Mouse (Mus musculus) kidney, postnatal 4 days (tissue): ENCODE measurements around the gene Arhgap15.

Experiments
- DNase-seq, 2 experiments: peaks; one replicate each; pipeline ENCODE4 v3.0.0; 2021; ENCODE audit warnings: mixed read lengths in 2 of 2

Arhgap15 gene

GRCm38 (mm10) chr2:44192058-44192457, 443.4 kb downstream of the Arhgap15 start:
- DNase-seq, result no peak

- no peak for DNase-seq
Measured at GRCm38 (mm10) chr2:44215506-44215905, 466.9 kb downstream of the Arhgap15 start.

- DNase-seq, result no peak
Measured at GRCm38 (mm10) chr2:44217811-44218210, 469.2 kb downstream of the Arhgap15 start.

DNA sequence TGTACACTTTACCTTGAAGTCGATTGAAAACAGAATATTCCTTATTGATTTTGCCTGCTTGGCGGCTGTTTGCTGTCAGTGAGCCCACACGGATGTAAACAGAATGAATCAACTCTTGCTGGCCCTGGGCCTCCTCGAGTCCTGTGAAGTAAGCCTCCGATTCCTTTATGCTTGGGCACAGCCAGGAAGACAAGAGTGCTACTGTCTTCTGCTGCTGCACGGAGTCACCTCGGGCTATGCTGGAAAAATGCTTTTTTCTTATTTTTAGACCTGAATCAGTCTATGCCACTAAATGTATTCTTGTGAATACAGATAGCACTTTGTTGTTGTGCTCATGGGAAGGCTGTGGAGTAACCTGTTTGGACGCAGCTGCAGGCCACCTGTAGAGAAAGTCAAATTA, 469.7 kb downstream of the Arhgap15 start:
- DNase-seq, result no peak

DNA sequence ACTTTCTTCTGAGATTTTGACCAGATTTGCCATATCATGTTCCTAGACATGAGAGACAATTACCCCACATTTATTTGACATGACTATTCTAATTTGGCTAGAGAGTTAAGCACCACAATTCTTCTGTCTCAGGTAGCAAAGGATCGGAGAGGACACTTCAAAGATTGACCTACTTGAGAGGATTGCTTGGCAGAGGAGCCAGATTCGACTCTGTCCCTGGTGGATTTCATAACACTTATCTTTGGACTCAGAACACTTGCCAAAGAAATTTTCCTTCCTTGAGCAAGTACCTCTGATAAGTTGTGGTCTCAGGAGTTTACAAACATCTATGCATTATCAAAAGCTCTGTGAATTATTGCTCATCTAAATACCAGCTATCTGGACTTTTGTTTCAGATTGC, 473.1 kb downstream of the Arhgap15 start:
- DNase-seq, result no peak

- peak in 1 of 2 experiments; percentile 17 for DNase-seq
Measured at GRCm38 (mm10) chr2:44222176-44222753, 473.6 kb downstream of the Arhgap15 start.

GRCm38 (mm10) chr2:44234856-44235255, 486.2 kb downstream of the Arhgap15 start:
- DNase-seq, result no peak

- no peak for DNase-seq
Measured at GRCm38 (mm10) chr2:44241657-44242454, 493.2 kb downstream of the Arhgap15 start.

- no peak for DNase-seq
Measured at GRCm38 (mm10) chr2:44242628-44243255, 494.1 kb downstream of the Arhgap15 start.

DNA sequence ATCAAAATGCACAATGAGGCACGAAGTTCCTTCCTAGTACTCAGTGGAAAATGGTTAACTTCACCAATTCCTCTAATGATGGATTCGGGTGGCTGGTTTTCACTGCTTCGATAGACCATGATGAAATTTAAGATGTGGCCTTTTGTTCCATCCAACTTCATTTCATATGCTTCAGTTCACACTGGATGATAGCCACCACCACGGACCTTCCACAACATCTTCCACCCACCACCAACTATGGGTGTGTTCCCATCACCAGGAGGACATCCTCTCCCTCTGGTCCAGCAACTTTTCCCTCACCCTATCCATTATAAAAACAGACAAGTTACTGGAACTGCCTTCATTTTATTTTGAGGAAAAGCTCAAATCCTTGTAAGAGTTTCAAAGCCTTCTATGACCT, 506.7 kb downstream of the Arhgap15 start:
- peak in 1 of 2 experiments; percentile 4 for DNase-seq

DNA sequence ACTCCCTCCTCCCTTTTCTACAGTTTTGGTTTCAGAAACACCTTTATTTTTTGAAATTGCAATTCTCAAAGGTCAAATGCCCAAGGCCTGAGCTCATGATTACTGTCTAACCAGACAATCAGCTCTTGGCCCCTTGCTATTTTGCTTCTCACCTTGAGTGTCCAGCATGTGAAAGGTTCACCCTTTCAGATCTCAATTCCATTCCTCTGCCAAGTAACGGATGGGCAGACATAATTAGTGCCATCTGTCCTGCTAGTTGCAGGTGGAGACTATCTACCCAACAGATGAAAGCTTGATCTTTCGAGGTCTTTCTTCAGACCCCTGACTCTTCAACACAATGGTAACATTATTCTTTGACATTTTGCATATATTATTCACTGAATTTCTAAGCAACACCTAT, 509.3 kb downstream of the Arhgap15 start:
- DNase-seq, result no peak

GRCm38 (mm10) chr2:44271455-44272346, 523.1 kb downstream of the Arhgap15 start:
- DNase-seq, result peak; percentile 4 to 6

DNA sequence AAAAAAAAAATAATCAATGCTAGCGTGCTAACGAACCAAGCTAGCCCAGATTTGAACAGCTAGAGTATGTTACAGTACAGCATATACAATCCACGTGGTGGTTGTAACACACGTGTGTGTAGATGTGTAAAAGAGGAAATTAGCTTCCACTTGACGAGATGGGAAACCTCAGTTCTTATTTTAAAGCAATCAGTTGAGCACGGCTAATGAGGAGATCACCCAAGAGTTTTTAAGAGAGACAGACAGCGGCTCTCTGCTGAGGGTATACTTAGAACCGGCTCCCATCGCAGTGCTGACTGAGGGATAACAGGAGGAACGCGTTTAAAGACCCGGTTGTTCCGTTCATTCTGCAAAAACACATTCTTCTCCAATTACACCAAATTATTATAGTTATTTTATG, 524.0 kb downstream of the Arhgap15 start:
- peak; percentile 11 to 33 for DNase-seq

DNA sequence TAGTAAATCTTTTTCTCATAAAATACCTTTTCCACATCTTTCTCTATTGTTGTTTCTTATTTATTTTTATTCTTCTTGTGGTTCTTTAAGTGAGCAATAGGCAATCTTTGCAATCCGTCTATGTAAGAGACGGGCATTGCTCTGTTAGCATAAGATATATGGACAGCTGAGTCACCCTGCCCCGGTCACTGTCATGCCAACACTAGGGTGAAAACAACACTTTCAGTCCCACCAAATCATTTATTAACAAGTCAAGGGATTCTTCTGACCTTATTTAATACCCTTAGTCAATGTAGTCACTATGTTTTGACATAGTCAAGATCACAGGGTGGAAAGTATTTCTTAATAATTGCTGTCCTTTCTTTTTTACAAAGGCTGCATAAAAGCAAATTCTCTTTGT, 525.8 kb downstream of the Arhgap15 start:
- DNase-seq, result no peak

DNA sequence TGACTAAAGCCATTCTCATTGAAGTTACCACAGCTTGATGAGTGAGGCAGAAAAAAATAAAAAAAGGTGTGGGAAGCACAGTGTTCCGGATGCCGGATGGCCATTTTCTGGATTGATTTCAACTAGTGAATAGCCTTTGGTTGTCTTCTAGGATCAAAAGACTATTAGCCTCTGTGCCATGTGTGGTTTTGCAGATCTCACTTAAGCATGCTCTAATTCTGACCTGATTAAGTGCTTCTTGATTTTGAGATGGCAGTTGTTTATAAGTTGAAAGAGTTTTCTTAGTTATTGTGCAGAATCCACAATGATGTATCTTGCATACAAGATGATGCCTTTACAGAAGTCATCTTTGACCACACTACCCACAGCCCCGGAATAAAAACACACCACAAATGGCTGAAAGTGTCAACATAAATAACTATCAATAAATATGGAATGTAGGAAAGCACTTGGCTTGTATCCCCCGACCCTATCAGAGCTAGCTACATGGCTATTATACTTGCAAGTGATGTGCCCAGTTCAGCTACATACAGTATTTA, 537.6 kb downstream of the Arhgap15 start:
- no peak for DNase-seq

GRCm38 (mm10) chr2:44299156-44299555, 550.5 kb downstream of the Arhgap15 start:
- DNase-seq, result no peak

- no peak for DNase-seq
Measured at GRCm38 (mm10) chr2:44299909-44300308, 551.3 kb downstream of the Arhgap15 start.

- DNase-seq, result no peak
Measured at GRCm38 (mm10) chr2:44300466-44300865, 551.8 kb downstream of the Arhgap15 start.

DNA sequence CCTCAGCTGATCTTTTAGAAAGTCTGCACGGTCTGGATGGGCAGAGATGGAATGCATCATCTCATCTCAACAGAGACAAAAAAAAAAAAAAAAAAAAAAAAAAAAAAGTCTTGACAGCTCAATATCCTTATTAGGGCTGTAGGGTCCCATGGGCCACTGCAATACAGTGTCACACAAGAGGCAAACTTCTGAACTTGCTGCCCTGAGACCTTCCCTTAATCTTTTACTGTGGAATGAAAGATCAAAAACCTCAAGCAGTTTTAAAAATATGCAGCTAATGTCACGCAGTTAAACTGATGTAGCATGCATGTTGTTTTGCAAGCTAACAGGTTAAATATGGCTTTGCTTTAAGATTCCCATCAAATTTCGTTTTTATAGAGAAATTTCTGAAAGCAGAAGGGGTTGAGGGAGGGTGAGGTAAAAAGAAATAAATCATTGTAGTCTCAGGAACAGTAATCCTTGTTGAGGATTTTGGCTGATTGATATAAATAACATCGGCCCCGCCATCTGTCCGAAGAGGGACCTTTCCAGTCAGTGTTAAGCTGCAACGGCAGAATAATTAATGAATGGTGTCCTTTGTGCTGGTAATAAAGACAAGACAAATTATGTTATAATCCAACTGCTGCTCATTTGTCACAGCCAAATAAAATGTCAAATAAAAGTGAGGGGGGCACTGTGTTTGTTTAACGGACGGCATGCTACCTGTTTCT, 555.8 kb downstream of the Arhgap15 start:
- peak; percentile 37 to 60 for DNase-seq

GRCm38 (mm10) chr2:44304971-44305808, 556.6 kb downstream of the Arhgap15 start:
- peak; percentile 8 to 36 for DNase-seq

GRCm38 (mm10) chr2:44306137-44306536, 557.5 kb downstream of the Arhgap15 start:
- no peak for DNase-seq
